Mouse (Mus musculus) ovary, postnatal 10 days (tissue): ENCODE results near the gene Erich6.
"Not testable (repeated sequence)": the region's sequence is repeated elsewhere in the genome, so short reads cannot be mapped to it uniquely, and the experiment has no call there.

Experiments
- DNase-seq: peaks from one replicate; pipeline ENCODE4 v3.0.0; 2022; ENCODE audit warnings: low spot score

Gene Erich6

GRCm38 (mm10) chr3:58646180-58646579 is 9.2 kb upstream of the Erich6 start:
- DNase-seq, result no peak

DNA sequence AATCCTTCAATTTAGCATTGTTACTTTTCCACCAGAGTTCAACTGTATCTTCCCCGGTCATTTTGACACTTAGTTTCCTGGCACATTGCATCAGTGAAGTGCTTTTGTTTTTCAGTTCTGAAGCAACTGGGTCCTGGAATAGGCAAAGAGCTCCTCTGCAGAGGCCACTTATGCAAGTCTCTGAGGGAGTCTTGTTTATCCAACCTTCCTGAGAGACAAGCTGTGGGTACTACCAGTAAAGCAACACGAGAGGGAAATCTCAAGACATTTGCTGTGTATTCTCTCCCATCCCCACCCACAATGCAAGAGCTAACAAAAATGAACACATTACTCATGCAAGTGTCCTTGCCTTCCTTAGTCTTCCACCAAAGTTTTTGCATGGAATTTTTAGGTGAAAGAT is 5.3 kb downstream of the Erich6 start:
- no peak for DNase-seq

- DNase-seq, result no peak
Measured at GRCm38 (mm10) chr3:58624981-58625380, 12.0 kb downstream of the Erich6 start.

DNA sequence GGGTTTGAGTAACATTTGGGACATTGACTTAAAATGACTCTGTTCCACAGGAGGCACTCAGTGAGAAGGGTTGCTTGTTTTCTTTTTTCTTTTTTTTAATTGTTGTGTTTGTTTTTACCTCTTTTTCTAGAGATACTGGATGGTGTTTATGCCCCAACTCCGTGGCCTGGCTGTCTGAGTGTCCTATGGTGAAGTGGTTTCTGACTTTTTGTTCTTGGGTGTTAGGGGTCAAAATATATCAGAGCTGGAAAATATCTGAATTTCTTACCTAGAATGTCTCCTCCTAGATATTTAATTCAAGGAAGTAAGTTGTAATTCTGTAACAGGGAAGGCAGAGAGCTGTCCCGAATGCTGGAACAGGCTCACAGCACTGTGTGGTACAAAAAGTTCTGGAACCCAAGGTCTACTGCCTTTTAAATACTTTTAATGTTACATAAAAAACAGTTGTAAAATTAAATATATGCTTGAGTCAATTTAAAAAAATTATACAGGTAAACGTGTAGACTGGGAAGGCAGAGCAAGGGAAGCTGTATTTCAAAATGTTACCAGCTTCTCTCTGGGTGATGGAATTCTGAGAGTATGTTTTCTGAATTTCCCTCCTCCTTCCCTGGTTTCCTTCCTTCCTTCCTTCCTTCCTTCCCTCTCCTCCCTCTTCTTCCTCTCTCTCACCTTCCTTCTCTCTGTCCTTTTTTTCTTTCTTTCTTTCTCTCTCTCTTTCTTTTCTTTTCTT is 14.2 kb downstream of the Erich6 start:
- DNase-seq, result no peak

- DNase-seq, result no peak
Measured at GRCm38 (mm10) chr3:58621066-58621465, 15.9 kb downstream of the Erich6 start.

DNA sequence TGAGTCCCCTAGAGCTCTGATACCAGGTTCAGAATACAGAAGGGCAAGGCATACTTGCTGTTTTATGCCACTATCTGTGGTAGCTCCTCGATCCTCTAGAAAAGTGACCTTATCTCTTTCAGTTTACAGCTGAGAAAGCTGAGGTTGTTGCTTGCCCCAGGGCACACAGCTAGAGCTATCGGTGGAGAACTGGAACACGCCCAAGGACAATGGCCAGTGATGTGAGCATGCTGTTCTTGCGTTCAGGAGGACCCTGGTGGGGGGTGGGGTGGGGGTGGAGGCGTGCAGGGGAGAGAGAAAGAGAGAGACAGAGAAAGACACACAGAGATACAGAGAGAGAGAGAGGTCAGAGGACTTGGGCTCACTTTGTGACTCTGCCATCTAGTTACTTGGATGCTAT is 27.0 kb downstream of the Erich6 start:
- no peak for DNase-seq

- no peak for DNase-seq
Measured at GRCm38 (mm10) chr3:58608506-58608905, 28.5 kb downstream of the Erich6 start.

GRCm38 (mm10) chr3:58593623-58594022 is 43.4 kb downstream of the Erich6 start:
- no peak for DNase-seq

DNA sequence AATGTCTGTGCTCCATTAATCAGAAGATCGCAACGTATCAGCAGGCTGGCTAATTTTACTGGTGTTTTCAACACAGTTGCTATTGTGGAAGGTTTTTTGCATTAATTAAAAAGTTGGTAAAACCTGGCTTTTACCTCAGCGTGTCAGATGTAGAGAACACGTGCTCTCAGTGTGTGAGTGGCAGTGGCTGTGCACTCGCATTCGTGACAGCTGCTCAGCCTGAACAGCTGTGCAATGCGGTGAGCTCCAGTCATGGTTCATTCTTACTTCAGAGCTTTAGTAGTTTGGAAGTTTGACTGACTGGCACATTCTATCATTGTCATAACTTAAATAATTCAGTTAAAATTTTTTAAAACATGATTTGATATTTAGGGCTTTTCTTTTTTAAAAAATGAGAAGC is 44.3 kb downstream of the Erich6 start:
- DNase-seq, result not testable (repeated sequence)

- not testable (repeated sequence) for DNase-seq
Measured at GRCm38 (mm10) chr3:58590544-58590943, 46.5 kb downstream of the Erich6 start.

GRCm38 (mm10) chr3:58582788-58583426 is 54.1 kb downstream of the Erich6 start:
- no peak for DNase-seq

DNA sequence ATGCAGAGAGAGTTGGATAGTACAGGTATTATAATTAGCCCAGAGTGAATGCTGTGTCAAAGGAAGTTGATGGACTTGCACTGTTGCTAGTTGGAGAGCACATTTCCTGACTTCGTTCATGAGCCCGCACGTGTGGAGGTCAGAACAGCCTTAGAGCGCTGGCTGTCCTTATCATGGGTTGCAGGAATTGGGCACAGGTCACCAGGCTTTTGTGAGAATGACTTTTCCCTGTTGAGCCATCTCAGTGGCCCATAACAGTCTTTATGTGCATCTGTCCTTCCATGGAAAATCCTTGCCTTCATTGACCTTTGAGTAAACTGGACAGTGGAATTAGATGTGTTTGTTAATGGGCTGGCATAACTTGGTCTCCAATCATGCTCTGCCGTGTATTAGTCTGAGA is 54.7 kb downstream of the Erich6 start:
- DNase-seq, result no peak

GRCm38 (mm10) chr3:58581530-58581929 is 55.5 kb downstream of the Erich6 start:
- no peak for DNase-seq

- no peak for DNase-seq
Measured at GRCm38 (mm10) chr3:58577506-58578050, 59.4 kb downstream of the Erich6 start.

DNA sequence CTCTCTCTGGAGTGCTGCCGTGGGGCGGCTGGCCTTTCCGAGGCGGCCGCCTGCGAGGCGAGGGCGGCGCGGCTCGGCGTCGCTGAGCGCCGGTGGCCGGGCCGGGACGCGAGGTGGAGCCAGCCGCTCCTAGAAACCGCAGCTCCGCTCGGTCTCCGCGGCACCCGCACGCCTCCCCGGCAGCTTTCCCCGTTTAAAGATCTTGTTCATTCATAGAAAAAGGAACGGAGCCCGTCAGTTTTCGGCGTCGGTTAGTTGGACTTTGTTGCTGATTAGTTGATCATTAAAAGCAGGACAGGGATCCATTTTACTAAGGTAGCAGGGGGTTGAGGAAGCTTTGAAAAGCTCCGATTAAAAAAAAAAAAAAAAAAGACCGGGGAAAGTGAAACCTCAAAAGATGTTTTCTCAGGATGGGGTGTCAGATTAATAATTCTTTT is 59.9 kb downstream of the Erich6 start:
- peak; percentile 49 for DNase-seq

GRCm38 (mm10) chr3:58576137-58577066 is 60.6 kb downstream of the Erich6 start, which contains the start of gene Selenot:
Selenot (plus strand) TSS chr3:58576636.
- peak; percentile 99 for DNase-seq

DNA sequence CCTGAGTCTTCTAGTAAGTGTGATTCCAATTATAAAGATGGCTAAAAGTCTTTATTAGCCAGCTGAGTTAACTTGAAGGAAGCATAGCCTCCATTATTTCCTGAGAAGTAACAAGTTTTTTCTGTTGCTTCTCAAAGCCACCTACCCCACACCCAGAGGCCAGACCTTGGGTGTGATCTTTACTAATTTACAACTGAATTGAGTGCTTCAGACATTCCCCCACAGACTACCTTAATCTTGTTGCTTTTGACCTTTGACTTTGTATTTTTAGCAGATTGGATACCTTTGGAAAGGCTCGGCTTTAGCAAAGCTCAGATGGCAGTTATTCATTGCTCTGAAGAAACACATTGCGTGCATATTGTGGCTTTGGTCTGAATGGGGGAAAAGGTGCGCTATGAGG is 66.2 kb downstream of the Erich6 start:
- no peak for DNase-seq
